Mouse (Mus musculus) heart, embryonic 15.5 days (tissue): ENCODE measurements at regions not wholly inside any gene's neighbourhood (a gene's known extent, or its start where the extent isn't known, plus 50 kb on each side); places are given as distances from the start of the nearest gene placed in this dataset.
A peak's percentile ranks its signal among the peaks of the same experiment; 100 is the strongest.
"Not testable (repeated sequence)": the region's sequence is repeated elsewhere in the genome, so short reads cannot be mapped to it uniquely, and the experiment has no call there.

Experiments
- ATAC-seq: fragments of 200-750 bp; cut with Nextera tagmentation; replicated peaks from 2 replicates; pipeline ENCODE4 v1.8.0; 2017; ENCODE audit warnings: low read depth, moderate TSS enrichment; ENCODE audit not compliant: insufficient number of reproducible peaks, insufficient read depth, low FRiP score
- H3K27ac ChIP-seq: fragments of 300-500 bp; sonication (generic); 2 replicates; pipeline ENCODE4 v1.5.1; 2015; ENCODE audit warnings: mild to moderate bottlenecking, inconsistent platforms
- H3K27me3 ChIP-seq: fragments of 300-500 bp; sonication (generic); 2 replicates; pipeline ENCODE4 v1.6.1; 2015; ENCODE audit warnings: inconsistent platforms
- H3K36me3 ChIP-seq: fragments of 300-500 bp; sonication (generic); 2 replicates; pipeline ENCODE4 v1.6.1; 2015; ENCODE audit warnings: mild to moderate bottlenecking, inconsistent platforms
- H3K4me1 ChIP-seq: fragments of 300-500 bp; sonication (generic); replicated peaks from 2 replicates; pipeline ENCODE4 v1.6.1; 2015; ENCODE audit warnings: inconsistent platforms
- H3K4me2 ChIP-seq: fragments of 300-500 bp; sonication (generic); 2 replicates; pipeline ENCODE4 v1.6.1; 2015; ENCODE audit warnings: inconsistent platforms, mild to moderate bottlenecking, moderate library complexity
- H3K4me3 ChIP-seq: fragments of 300-500 bp; sonication (generic); 2 replicates; pipeline ENCODE4 v1.5.1; 2015; ENCODE audit warnings: mild to moderate bottlenecking, inconsistent platforms
- H3K9ac ChIP-seq: fragments of 300-500 bp; sonication (generic); 2 replicates; pipeline ENCODE4 v1.6.1; 2015; ENCODE audit warnings: mild to moderate bottlenecking, inconsistent platforms
- H3K9me3 ChIP-seq: fragments of 300-500 bp; sonication (generic); replicated peaks from 2 replicates; pipeline ENCODE4 v1.6.1; 2016; ENCODE audit warnings: inconsistent platforms
- WGBS: fragments of 180-500 bp; shearing (Covaris S2); methylation state at CpG from one replicate; pipeline ENCODE4 v1.1.7; 2015; ENCODE audit warnings: mixed read lengths; 5-methylcytosine and 5-hydroxymethylcytosine counted together

DNA sequence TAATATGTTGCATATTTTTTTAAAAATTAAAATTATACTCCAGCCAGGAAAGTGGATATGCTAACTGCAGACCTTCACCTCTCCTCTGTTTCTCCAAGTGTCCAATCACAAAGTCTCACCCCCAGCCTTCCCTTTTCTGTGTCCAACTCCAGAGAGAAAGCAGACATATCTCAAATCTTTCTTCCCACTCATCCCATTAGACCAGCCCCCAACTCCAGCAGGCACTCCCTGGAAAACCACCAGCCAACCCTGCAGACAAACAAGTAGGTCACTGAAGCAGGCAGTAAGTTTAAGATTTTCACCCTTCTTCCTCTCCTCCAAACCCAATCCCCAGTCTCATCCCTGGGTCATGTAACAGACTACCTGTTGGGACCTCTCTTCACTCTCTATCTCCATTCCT lies 94.2 kb upstream of the Ptgfr start:
- no peak for ATAC-seq
- Histone ChIP-seq H3K4me1 (no peaks in the 10 kb centered on the region), H3K36me3 (no peaks in the 10 kb centered on the region), H3K4me2 (no peak overlapping the region), H3K27ac (no peak overlapping the region), H3K9me3 (no peaks in the 10 kb centered on the region; the same call in 1 of the 2 replicates), H3K9ac (no peak overlapping the region), H3K4me3 (no peak overlapping the region), H3K27me3 (no peaks in the 10 kb centered on the region)

DNA sequence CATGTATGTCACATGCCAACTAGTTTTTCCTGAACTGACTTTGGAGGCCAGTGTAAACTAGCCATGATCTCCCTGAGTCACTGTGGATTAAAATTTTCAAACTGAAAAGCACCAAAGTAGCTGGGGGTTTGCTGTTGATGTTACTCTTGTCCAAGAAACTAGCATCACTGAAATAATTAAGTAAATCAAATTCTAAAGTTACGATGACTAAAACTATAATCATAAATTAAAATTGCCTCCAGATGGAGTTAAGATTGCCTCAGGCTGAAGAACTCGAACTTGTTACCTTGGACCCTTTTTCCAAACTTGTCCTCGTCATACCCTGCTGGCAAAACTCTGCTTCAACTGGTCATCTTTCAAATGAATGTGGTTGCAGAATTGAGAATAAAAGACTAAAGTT lies 93.7 kb upstream of the Ptgfr start:
- H3K36me3 ChIP-seq, result no peaks in the 10 kb centered on the region
- H3K4me2 ChIP-seq, result no peak overlapping the region
- H3K27me3 ChIP-seq, result no peaks in the 10 kb centered on the region
- H3K9me3 ChIP-seq, result peaks cover 5% of the 10 kb centered on the region; the same call in 1 of the 2 replicates
- no peak overlapping the region for H3K4me3 ChIP-seq
- no peak overlapping the region for H3K27ac ChIP-seq
- 80% methylated on average over 3 of the region's 3 CpGs for WGBS
- no peak overlapping the region for H3K9ac ChIP-seq
- ATAC-seq, result no peak
- no peaks in the 10 kb centered on the region for H3K4me1 ChIP-seq

DNA sequence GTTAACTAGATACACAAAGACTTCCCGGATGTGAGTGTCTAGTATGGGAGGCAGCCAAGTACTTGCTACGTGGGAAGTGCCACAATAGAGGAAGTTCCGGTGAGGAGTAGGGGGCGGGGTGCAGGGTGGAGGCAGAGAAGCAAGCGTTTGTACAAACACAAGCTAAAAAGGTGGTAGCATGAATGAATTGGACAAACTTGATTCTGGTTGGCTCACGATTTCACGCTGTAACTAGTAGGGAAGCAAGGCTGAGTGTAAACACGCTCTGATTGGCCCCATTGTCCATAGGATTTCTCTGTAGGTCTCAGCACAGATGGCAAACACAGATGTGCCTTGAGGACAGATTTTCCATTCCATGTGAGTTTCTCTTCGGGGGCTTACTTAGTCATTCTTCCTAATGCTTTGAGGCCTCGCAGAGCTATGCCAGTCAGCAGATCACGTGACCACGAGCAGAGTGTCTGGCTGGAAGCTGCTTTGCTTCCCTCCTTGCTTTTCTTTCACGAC lies 76.6 kb upstream of the Ptgfr start:
- 0 out of 2 replicates have a peak, but pooled peaks cover 2% of the 10 kb centered on the region for H3K4me1 ChIP-seq
- H3K4me2 ChIP-seq, result no peak overlapping the region
- H3K27ac ChIP-seq, result peak overlapping the region; percentile 58
- no peaks in the 10 kb centered on the region for H3K9me3 ChIP-seq
- no peak overlapping the region for H3K4me3 ChIP-seq
- H3K27me3 ChIP-seq, result no peaks in the 10 kb centered on the region
- H3K9ac ChIP-seq, result no peak overlapping the region
- ATAC-seq, result peak; percentile 89
- no peaks in the 10 kb centered on the region for H3K36me3 ChIP-seq
- 59% methylated on average over 13 of the region's 13 CpGs for WGBS

DNA sequence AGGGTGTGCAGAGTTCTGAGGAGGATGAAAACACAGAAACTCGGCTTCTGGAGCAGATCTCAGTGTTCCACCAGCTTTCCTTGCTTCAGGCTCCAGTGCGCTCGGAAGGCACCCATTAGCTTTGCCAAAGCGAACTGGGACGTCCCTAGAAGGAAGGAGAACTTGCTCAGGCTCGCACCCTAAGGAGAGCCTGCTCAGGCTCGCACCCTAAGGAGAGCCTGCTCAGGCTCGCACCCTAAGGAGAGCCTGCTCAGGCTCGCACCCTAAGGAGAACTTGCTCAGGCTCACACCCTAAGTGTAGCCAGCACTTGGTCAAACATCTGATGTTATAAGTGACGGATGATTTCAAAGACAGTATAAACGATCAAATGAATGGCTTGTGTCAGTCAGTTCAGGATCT lies 74.9 kb upstream of the Ptgfr start:
- not testable (repeated sequence) for H3K4me3 ChIP-seq, H3K9ac ChIP-seq, H3K36me3 ChIP-seq, H3K4me2 ChIP-seq, H3K27me3 ChIP-seq, H3K4me1 ChIP-seq, H3K9me3 ChIP-seq, ATAC-seq, H3K27ac ChIP-seq
- 71% methylated on average over 11 of the region's 11 CpGs for WGBS

DNA sequence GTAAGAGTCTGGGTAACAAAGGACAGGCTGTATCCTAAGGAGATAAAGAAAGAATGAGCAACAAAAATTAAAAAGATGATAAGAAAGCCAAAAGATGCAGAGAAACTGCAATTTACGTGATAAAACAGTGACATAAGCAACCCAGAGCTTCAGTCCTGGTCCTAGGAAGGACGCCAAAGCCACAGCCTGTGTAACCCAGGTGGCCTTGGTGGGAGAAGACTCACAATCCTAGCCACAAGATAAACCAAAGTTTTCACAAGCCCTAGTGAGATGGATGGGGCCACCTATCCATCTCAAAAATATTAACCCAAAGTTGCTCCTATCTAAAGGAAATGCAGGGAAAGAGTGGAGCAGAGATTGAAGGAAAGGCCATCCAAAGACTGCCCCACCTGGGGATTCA lies 73.4 kb upstream of the Ptgfr start:
- no peak overlapping the region for H3K4me2 ChIP-seq
- no peaks in the 10 kb centered on the region for H3K9me3 ChIP-seq
- no peak overlapping the region for H3K27ac ChIP-seq
- H3K36me3 ChIP-seq, result no peaks in the 10 kb centered on the region
- WGBS, result 82% methylated on average over 2 of the region's 2 CpGs
- 0 out of 2 replicates have a peak, but pooled peaks cover 2% of the 10 kb centered on the region for H3K4me1 ChIP-seq
- H3K4me3 ChIP-seq, result no peak overlapping the region
- no peaks in the 10 kb centered on the region for H3K27me3 ChIP-seq
- no peak overlapping the region for H3K9ac ChIP-seq
- ATAC-seq, result no peak

DNA sequence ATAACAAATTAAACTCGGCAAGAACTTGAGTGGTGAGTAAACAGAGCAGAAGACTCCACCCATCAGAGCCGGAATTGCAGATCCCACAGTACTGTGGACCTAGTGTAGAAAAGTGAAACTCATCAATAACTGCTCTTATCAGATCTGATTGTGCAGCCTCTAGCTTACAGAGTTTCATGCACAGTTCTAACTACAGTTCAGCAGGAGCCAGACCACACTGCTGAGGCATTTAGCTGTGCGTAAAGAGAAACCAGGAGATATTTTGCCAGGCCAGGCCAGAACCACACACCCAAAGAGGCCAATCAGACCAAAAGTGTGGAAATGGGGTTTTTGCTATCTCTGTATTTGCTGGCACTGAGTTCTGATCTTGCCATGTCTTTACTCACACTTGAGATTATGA lies 71.9 kb upstream of the Ptgfr start:
- Histone ChIP-seq H3K27me3 (no peaks in the 10 kb centered on the region), H3K36me3 (no peaks in the 10 kb centered on the region), H3K4me2 (no peak overlapping the region), H3K4me3 (no peak overlapping the region), H3K9me3 (no peaks in the 10 kb centered on the region), H3K4me1 (0 out of 2 replicates have a peak, but pooled peaks cover 2% of the 10 kb centered on the region), H3K9ac (no peak overlapping the region), H3K27ac (no peak overlapping the region)
- WGBS, result 73% methylated on average over 3 of the region's 3 CpGs
- no peak for ATAC-seq

DNA sequence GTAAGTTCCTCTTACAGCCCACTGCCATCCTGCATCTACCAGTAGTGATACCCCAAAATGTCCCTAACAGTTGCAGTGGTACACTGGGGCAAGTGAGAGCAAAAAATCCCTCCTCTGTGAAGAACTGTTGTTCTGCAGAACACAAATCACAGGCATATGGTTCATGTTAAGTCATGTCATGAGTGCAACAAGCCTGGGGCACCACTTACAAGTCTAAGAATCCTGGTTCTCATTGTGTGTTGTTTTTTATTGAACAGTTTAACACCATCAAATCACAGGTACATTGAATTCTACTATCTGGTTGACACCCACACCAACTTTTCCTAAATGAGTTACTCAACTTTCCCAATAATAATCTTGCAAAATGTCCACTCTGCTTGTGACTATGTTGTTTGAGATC lies 71.5 kb upstream of the Ptgfr start:
- ATAC-seq, result no peak
- Histone ChIP-seq H3K4me1 (no peaks in the 10 kb centered on the region), H3K9me3 (no peaks in the 10 kb centered on the region), H3K27me3 (no peaks in the 10 kb centered on the region), H3K27ac (no peak overlapping the region), H3K9ac (no peak overlapping the region), H3K4me2 (no peak overlapping the region), H3K4me3 (no peak overlapping the region), H3K36me3 (no peaks in the 10 kb centered on the region)

DNA sequence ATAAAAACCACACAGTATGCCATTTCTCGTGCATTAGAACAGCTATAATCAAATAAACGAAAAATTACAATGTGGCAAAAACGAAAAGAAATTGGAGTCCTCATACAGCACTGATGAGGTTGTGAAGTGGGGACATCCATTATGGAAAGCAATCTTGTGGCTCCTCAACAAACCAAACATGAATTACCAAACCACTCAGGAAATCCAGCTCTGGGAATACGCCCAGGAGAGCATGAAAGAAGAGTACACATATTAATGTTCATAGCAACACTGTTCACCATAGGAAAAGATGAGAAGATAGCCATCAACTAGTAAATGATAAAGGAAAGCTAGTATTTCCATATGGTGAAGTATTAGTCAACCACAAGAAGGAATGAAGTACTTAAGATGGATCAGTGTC lies 68.3 kb upstream of the Ptgfr start:
- 83% methylated on average over 4 of the region's 4 CpGs for WGBS
- H3K4me3 ChIP-seq, result no peak overlapping the region
- no peaks in the 10 kb centered on the region for H3K9me3 ChIP-seq
- H3K36me3 ChIP-seq, result no peaks in the 10 kb centered on the region
- no peak overlapping the region for H3K4me2 ChIP-seq
- H3K27ac ChIP-seq, result no peak overlapping the region
- ATAC-seq, result no peak
- no peak overlapping the region for H3K9ac ChIP-seq
- H3K27me3 ChIP-seq, result no peaks in the 10 kb centered on the region
- no peaks in the 10 kb centered on the region for H3K4me1 ChIP-seq

DNA sequence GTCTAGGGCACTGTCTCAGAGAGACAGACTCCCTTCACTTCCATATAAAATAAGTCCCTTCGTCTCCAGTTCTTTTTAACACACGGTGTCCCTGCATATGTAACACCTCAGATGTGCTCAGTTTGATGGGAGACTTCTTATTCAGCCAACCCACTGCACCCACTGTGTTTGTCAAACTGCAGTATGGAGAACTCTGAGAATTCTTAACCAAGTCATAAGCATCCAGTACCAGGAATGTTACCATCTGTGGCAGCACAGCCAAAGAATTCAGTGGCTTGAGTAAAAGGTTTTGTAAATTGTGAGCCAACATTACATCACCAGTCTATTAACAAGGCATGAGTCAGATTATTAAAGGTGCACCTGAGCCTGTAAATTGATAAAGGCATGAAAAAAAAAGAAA lies 65.7 kb upstream of the Ptgfr start:
- Histone ChIP-seq H3K4me2 (no peak overlapping the region), H3K9ac (no peak overlapping the region), H3K4me3 (no peak overlapping the region), H3K27ac (no peak overlapping the region), H3K36me3 (no peaks in the 10 kb centered on the region), H3K27me3 (no peaks in the 10 kb centered on the region), H3K4me1 (no peaks in the 10 kb centered on the region), H3K9me3 (no peaks in the 10 kb centered on the region)
- WGBS, result 68% methylated on average over 2 of the region's 2 CpGs
- no peak for ATAC-seq

DNA sequence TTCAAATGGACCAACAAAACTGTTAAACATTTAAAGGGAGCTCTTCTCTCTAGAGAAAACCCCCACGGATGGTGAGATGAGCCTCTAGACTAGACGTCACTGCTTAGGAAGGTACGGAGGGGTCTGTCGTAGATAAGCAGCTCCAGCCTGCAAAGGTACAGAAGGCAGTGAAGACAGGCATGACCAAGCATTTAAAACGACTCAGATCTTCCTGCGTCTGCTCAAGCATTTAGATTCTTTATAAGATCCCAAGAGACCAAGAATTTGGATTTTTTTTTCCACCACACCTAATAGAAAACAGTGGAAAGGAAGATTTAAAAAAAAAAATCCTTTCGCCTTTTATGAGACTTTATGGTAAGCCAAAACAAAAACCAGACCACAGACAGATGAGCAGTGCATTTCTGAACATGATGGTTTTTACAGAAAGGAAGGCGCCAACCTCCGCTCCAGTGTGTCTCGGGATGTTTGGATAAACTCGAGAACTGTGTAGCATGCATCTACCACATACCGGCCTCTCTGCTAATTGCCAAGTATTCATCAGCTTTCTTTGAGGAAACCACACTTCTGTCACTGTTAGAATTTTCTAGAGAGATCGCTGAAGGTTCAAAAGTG lies 64.9 kb upstream of the Ptgfr start:
- Histone ChIP-seq H3K4me2 (no peak overlapping the region), H3K9ac (no peak overlapping the region), H3K27ac (no peak overlapping the region), H3K27me3 (no peaks in the 10 kb centered on the region), H3K36me3 (no peaks in the 10 kb centered on the region), H3K4me1 (no peaks in the 10 kb centered on the region), H3K4me3 (no peak overlapping the region), H3K9me3 (no peaks in the 10 kb centered on the region)
- whole genome bisulfite sequencing, result 62% methylated on average over 13 of the region's 13 CpGs
- no peak for ATAC-seq

DNA sequence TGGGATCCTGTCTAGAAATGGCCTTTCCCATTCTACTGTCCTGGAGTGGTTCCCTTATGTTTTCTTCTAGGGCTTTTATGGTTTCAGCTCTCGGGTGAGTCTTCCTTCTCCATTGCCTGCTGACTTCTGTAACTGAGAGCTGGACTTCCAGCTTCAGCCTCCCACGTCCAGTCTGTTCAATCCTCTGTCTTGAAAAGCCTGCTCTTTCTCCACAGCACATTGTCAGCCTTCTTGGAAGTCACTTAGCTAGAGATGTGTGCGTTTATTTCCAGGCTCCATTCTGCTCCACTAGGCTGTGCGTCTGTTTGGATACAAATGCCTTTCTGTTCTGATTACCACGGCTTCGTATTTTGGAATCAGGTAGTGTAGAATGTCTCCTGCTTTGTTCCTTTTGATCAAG lies 62.2 kb upstream of the Ptgfr start:
- 69% methylated on average over 6 of the region's 6 CpGs for WGBS
- ATAC-seq, result no peak
- Histone ChIP-seq H3K36me3 (no peaks in the 10 kb centered on the region), H3K27me3 (no peaks in the 10 kb centered on the region), H3K9me3 (no peaks in the 10 kb centered on the region), H3K4me1 (peaks cover 4% of the 10 kb centered on the region; the same call in 1 of the 2 replicates), H3K4me3 (no peak overlapping the region), H3K9ac (no peak overlapping the region), H3K4me2 (no peak overlapping the region), H3K27ac (no peak overlapping the region)

DNA sequence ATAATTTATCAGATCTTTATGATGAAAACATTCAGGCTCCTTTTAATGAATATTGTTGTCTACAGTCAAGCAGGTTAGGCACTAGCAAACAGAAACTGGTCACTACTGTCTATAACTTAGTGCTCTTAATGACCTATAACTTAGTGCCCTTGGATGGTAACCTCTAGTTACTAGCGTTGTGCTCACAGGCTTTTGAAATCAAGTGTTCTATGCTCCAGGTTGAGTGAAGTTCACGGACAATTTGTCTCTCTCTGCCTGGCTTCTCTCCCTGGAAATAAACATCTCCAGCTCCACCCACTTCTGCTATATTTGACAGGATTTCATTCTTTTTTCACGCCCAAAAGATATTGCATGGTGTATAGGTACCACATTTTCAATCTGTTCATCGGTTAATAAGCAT lies 61.7 kb upstream of the Ptgfr start:
- H3K4me2 ChIP-seq, result no peak overlapping the region
- H3K36me3 ChIP-seq, result no peaks in the 10 kb centered on the region
- 79% methylated on average over 4 of the region's 4 CpGs for whole genome bisulfite sequencing
- H3K4me1 ChIP-seq, result peaks cover 5% of the 10 kb centered on the region; the same call in 1 of the 2 replicates
- no peak for ATAC-seq
- no peak overlapping the region for H3K9ac ChIP-seq
- no peaks in the 10 kb centered on the region for H3K27me3 ChIP-seq
- no peaks in the 10 kb centered on the region for H3K9me3 ChIP-seq
- H3K27ac ChIP-seq, result no peak overlapping the region
- no peak overlapping the region for H3K4me3 ChIP-seq
